Mouse (Mus musculus) ovary, postnatal 14 days (tissue): ENCODE data around the gene Ypel2.

Source experiments
- DNase-seq: peaks from one replicate; pipeline ENCODE4 v3.0.0; 2022; ENCODE audit warnings: low spot score

Ypel2 gene

DNA sequence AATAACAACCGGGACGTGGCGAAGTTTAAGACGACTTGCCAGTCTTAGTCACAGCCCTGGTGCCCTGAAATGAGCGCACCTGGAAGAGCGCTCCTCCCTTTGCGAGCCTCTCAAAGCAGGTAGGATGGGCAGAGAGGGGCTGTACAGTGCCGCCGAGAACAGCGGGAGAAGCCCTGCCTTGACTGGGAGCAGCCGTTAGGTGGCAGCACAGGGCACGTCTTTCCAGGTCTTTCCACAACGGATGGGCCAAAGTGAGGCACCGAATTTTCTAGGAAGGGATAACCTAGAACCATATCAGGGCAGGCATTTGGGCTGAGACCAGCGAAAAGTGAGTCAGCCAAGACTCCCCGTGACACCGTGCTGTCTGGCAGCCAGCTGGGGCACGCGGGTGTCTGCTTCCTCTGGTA, 99.3 kb downstream of the Ypel2 start:
- peak; percentile 82 for DNase-seq

DNA sequence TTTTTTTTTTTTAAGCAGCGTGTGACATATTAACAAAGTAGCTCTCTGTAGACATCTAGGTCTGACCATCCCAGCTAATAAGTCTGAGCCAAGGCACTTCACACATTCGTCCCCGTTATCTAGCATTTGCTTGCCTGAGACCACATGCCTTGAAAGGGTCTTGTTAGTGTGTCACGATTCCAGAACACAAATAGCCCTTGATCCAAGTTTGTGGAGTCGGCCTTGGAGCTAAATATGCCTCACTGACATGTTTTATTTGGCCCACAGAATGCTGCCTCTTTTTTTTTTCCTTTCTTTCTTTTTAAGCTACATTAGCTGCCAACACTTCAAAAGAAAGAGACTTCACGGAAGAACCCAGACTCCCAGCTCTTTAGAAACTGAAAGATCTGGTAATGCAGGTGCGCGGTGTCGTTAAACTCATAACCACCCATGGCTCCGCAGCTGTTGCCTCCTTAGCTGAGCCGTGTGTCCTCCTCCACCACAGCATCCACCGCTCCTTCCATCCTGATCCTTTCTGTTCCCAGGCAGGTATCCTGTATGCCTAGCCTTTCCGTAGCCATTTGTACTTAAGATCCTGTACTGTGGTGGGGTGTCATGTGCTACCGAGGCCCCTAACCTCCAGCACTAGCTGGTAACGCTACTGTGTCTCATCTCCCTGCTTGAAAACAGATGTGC, 100.4 kb downstream of the Ypel2 start:
- no peak for DNase-seq
